Mouse (Mus musculus): ENCODE measurements at regions not wholly inside any gene's neighbourhood (a gene's known extent, or its start where the extent isn't known, plus 50 kb on each side); places are given as distances from the start of the nearest gene placed in this dataset.

DNA sequence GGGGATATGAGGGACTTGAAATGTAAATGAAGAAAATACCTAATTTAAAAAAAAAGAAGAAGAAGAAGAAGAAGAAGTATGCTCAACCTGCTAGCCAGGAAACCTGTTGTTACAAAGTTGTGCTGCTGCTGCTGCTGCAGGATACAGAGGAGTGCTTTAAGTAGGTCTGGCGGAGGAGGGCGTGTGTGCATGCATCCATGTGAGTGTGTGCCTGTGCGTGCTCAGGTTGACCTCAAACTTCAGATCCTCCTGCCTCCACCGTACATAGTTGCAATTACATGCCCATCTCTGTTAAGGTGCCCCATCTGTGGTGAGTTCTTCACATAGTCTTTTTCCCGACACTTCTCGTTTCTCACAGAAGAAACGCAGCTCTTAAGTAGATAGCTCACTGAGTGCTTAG is 2513.4 kb upstream of the 5930422O12Rik start:
- Histone ChIP-seq H3ac (ENCODE audit: control insufficient read depth, insufficient read length) (no peak overlapping the region), H3K4me3 (no peak overlapping the region), H3K4me2 (ENCODE audit: low read depth) (no peak overlapping the region), H3K36me3 (ENCODE audit: control insufficient read depth, insufficient read depth) (no peaks in the 10 kb centered on the region), H3K27me3 (ENCODE audit: control insufficient read depth, insufficient read depth, insufficient read length) (no peaks in the 10 kb centered on the region), H3K79me2 (ENCODE audit: control insufficient read depth, insufficient read depth) (no peaks in the 10 kb centered on the region)
- TF ChIP-seq TCF12 (IDR thresholded peaks at IDR 0.05; ENCODE audit: insufficient read depth, poor library complexity, severe bottlenecking) (no peak), POLR2A (IDR thresholded peaks at IDR 0.05; ENCODE audit: insufficient read length, low read depth) (no peak), CEBPB (IDR thresholded peaks at IDR 0.05; ENCODE audit: insufficient read depth, poor library complexity, severe bottlenecking) (no peak), MAX (IDR thresholded peaks at IDR 0.05; ENCODE audit: low read depth) (no peak), MYOD1 (IDR thresholded peaks at IDR 0.05; ENCODE audit: control insufficient read depth in 1 of 3, insufficient read length in 2 of 3, low read depth in 2 of 3) (no peak)

DNA sequence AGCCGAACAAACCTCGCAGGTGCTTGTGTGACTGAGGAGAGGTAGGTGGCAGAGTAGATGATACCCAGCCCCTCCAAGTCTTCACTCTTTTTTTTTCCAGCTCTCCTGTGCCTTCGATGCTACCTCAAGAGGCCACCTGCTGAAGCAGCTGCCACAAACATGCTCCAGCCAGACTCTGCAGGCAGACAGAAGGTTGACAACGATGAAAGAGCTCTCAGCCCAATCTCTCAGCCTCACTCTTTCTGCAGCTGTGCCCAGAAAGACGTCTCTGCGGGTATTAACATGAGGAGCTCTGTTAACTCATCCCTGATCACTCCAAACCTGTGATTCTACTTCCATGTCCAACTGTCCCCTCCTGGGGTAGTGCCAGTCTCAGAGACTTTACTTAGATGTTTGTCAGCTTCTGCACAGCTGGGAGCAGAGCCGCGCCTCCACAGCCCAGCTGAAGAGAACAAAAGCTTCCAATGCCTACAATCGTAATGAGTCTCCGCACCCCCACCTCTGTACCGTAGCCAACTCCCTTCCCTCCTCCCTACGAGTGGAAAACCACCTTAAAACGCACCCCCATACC is 2512.8 kb upstream of the 5930422O12Rik start:
- no peak for TF ChIP-seq MAX (IDR thresholded peaks at IDR 0.05; ENCODE audit: low read depth)
- no peak for TF ChIP-seq SRF (IDR thresholded peaks at IDR 0.05; ENCODE audit: control insufficient read depth, insufficient read length, low read depth)
- TF ChIP-seq CEBPB (IDR thresholded peaks at IDR 0.05; ENCODE audit: insufficient read depth, poor library complexity, severe bottlenecking): no peak
- no peak for TF ChIP-seq E2F4 (IDR thresholded peaks at IDR 0.05; ENCODE audit: insufficient read depth)
- TF ChIP-seq POLR2AphosphoS2 (IDR thresholded peaks at IDR 0.05; ENCODE audit: insufficient read length, low read depth): no peak
- no peak for TF ChIP-seq REST (IDR thresholded peaks at IDR 0.05; ENCODE audit: insufficient read depth, insufficient read length)
- no peak for TF ChIP-seq USF1 (IDR thresholded peaks at IDR 0.05; ENCODE audit: low read depth)
- no peak for TF ChIP-seq TCF3 (IDR thresholded peaks at IDR 0.05; ENCODE audit: insufficient read length, low read depth)
- TF ChIP-seq MYOG (IDR thresholded peaks at IDR 0.05; ENCODE audit: control insufficient read depth in 1 of 3, insufficient read depth in 1 of 3, insufficient read length in 2 of 3, low read depth in 2 of 3): no peak
- TF ChIP-seq POLR2A (IDR thresholded peaks at IDR 0.05; ENCODE audit: insufficient read length, low read depth): no peak
- no peak for TF ChIP-seq MYOD1 (IDR thresholded peaks at IDR 0.05; ENCODE audit: control insufficient read depth in 1 of 3, insufficient read length in 2 of 3, low read depth in 2 of 3)
- TF ChIP-seq TCF12 (IDR thresholded peaks at IDR 0.05; ENCODE audit: insufficient read depth, poor library complexity, severe bottlenecking): no peak
- no peak overlapping the region for H3K4me3 ChIP-seq
- H3K36me3 ChIP-seq (ENCODE audit: control insufficient read depth, insufficient read depth): no peaks in the 10 kb centered on the region
- H3K79me2 ChIP-seq (ENCODE audit: control insufficient read depth, insufficient read depth): no peaks in the 10 kb centered on the region
- H3K27me3 ChIP-seq (ENCODE audit: control insufficient read depth, insufficient read depth, insufficient read length): no peaks in the 10 kb centered on the region
- H3K4me2 ChIP-seq (ENCODE audit: low read depth): no peak overlapping the region
- H3ac ChIP-seq (ENCODE audit: control insufficient read depth, insufficient read length): no peak overlapping the region

DNA sequence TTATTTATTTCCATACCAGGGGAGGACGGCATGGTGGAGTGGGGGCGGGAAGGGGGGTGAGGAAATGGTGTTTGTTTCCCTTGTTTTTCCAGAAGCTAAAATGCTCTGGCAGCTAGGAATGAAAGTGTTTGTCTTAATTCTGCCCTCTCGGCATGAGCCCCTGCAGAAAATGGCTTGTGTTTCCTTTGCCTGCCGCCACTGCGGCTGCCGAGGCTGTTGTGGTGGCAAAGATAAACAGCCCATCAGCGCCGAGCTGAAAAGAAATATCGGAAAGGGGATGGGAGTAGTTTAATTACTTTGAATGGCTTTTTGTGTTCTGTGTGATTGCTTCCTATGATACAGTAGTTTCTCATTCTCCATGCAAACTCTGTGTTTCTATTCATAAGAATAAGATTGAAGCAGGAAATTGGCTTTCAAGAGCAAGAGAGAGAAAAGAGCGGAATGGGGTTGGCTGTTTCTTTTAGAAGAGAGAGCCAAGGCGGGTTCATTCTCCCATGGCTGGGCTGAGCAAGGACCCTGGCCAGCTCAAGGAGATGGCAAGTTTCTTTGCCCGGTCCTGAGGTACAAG is 2512.2 kb upstream of the 5930422O12Rik start:
- Histone ChIP-seq H3K27me3 (ENCODE audit: control insufficient read depth, insufficient read depth, insufficient read length) (no peaks in the 10 kb centered on the region), H3K36me3 (ENCODE audit: control insufficient read depth, insufficient read depth) (no peaks in the 10 kb centered on the region), H3K4me3 (no peak overlapping the region), H3K79me2 (ENCODE audit: control insufficient read depth, insufficient read depth) (no peaks in the 10 kb centered on the region), H3K4me2 (ENCODE audit: low read depth) (no peak overlapping the region), H3ac (ENCODE audit: control insufficient read depth, insufficient read length) (no peak overlapping the region)
- TF ChIP-seq MYOD1 (IDR thresholded peaks at IDR 0.05; ENCODE audit: control insufficient read depth in 1 of 3, insufficient read length in 2 of 3, low read depth in 2 of 3): no peak
- no peak for TF ChIP-seq POLR2A (IDR thresholded peaks at IDR 0.05; ENCODE audit: insufficient read length, low read depth)
- no peak for TF ChIP-seq POLR2AphosphoS2 (IDR thresholded peaks at IDR 0.05; ENCODE audit: insufficient read length, low read depth)
- no peak for TF ChIP-seq REST (IDR thresholded peaks at IDR 0.05; ENCODE audit: insufficient read depth, insufficient read length)
- TF ChIP-seq MAX (IDR thresholded peaks at IDR 0.05; ENCODE audit: low read depth): no peak
- TF ChIP-seq TCF12 (IDR thresholded peaks at IDR 0.05; ENCODE audit: insufficient read depth, poor library complexity, severe bottlenecking): no peak
- TF ChIP-seq E2F4 (IDR thresholded peaks at IDR 0.05; ENCODE audit: insufficient read depth): no peak
- no peak for TF ChIP-seq USF1 (IDR thresholded peaks at IDR 0.05; ENCODE audit: low read depth)
- TF ChIP-seq MYOG (IDR thresholded peaks at IDR 0.05; ENCODE audit: control insufficient read depth in 1 of 3, insufficient read depth in 1 of 3, insufficient read length in 2 of 3, low read depth in 2 of 3): no peak
- TF ChIP-seq CEBPB (IDR thresholded peaks at IDR 0.05; ENCODE audit: insufficient read depth, poor library complexity, severe bottlenecking): no peak

- no peak overlapping the region for H3K4me2 ChIP-seq (ENCODE audit: low read depth)
- H3K79me2 ChIP-seq (ENCODE audit: control insufficient read depth, insufficient read depth): no peaks in the 10 kb centered on the region
- H3ac ChIP-seq (ENCODE audit: control insufficient read depth, insufficient read length): no peak overlapping the region
- no peaks in the 10 kb centered on the region for H3K36me3 ChIP-seq (ENCODE audit: control insufficient read depth, insufficient read depth)
- TF ChIP-seq CEBPB (IDR thresholded peaks at IDR 0.05; ENCODE audit: insufficient read depth, poor library complexity, severe bottlenecking): no peak
- TF ChIP-seq POLR2A (IDR thresholded peaks at IDR 0.05; ENCODE audit: insufficient read length, low read depth): no peak
- no peak for TF ChIP-seq E2F4 (IDR thresholded peaks at IDR 0.05; ENCODE audit: insufficient read depth)
- TF ChIP-seq MYOD1 (IDR thresholded peaks at IDR 0.05; ENCODE audit: control insufficient read depth in 1 of 3, insufficient read length in 2 of 3, low read depth in 2 of 3): no peak
- TF ChIP-seq REST (IDR thresholded peaks at IDR 0.05; ENCODE audit: insufficient read depth, insufficient read length): no peak
- no peak for TF ChIP-seq POLR2AphosphoS2 (IDR thresholded peaks at IDR 0.05; ENCODE audit: insufficient read length, low read depth)
- TF ChIP-seq SRF (IDR thresholded peaks at IDR 0.05; ENCODE audit: control insufficient read depth, insufficient read length, low read depth): no peak
- no peak for TF ChIP-seq TCF3 (IDR thresholded peaks at IDR 0.05; ENCODE audit: insufficient read length, low read depth)
- TF ChIP-seq MAX (IDR thresholded peaks at IDR 0.05; ENCODE audit: low read depth): no peak
- TF ChIP-seq MYOG (IDR thresholded peaks at IDR 0.05; ENCODE audit: control insufficient read depth in 1 of 3, insufficient read depth in 1 of 3, insufficient read length in 2 of 3, low read depth in 2 of 3): no peak
- no peak for TF ChIP-seq TCF12 (IDR thresholded peaks at IDR 0.05; ENCODE audit: insufficient read depth, poor library complexity, severe bottlenecking)
- no peak for TF ChIP-seq USF1 (IDR thresholded peaks at IDR 0.05; ENCODE audit: low read depth)
- H3K27me3 ChIP-seq (ENCODE audit: control insufficient read depth, insufficient read depth, insufficient read length): no peaks in the 10 kb centered on the region
- H3K4me3 ChIP-seq: no peak overlapping the region
Observed at GRCm38 (mm10) chr8:30921451-30921850, 2507.1 kb upstream of the 5930422O12Rik start.
